Mouse (Mus musculus) hindbrain, embryonic 15.5 days (tissue): ENCODE data around the gene Ccdc12. TPM values are rescaled to one million over a fixed set of nuclear protein-coding genes. Genes with fewer than 3 reads are reported as not detected.

ENCODE experiments used
- ATAC-seq: fragments of 200-750 bp; cut with Nextera tagmentation; 2 replicates; pipeline ENCODE4 v1.8.0; 2017; ENCODE audit warnings: low read depth, moderate number of reproducible peaks, moderate TSS enrichment; ENCODE audit not compliant: low FRiP score
- H3K27ac ChIP-seq: fragments of 300-500 bp; sonication (generic); replicated peaks from 2 replicates; pipeline ENCODE4 v1.5.1; 2015; ENCODE audit warnings: mild to moderate bottlenecking, inconsistent platforms
- H3K27me3 ChIP-seq: fragments of 300-500 bp; sonication (generic); 2 replicates; pipeline ENCODE4 v1.6.1; 2015; ENCODE audit warnings: control low read depth, inconsistent platforms
- H3K36me3 ChIP-seq: fragments of 300-500 bp; sonication (generic); 2 replicates; pipeline ENCODE4 v1.6.1; 2015; ENCODE audit warnings: control low read depth, inconsistent platforms
- H3K4me1 ChIP-seq: fragments of 300-500 bp; sonication (generic); replicated peaks from 2 replicates; pipeline ENCODE4 v1.6.1; 2015; ENCODE audit warnings: control low read depth, inconsistent platforms
- H3K4me2 ChIP-seq: fragments of 300-500 bp; sonication (generic); 2 replicates; pipeline ENCODE4 v1.6.1; 2015; ENCODE audit warnings: moderate library complexity, mild to moderate bottlenecking, inconsistent platforms
- H3K4me3 ChIP-seq: fragments of 300-500 bp; sonication (generic); 2 replicates; pipeline ENCODE4 v1.5.1; 2015; ENCODE audit warnings: mild to moderate bottlenecking, inconsistent platforms
- H3K9ac ChIP-seq: fragments of 300-500 bp; sonication (generic); 2 replicates; pipeline ENCODE4 v1.6.1; 2015; ENCODE audit warnings: inconsistent platforms
- H3K9me3 ChIP-seq: fragments of 300-500 bp; sonication (generic); 2 replicates; pipeline ENCODE4 v1.6.1; 2016; ENCODE audit warnings: control low read depth, inconsistent platforms
- WGBS: fragments of 180-500 bp; shearing (Covaris S2); methylation state at CpG from one replicate; pipeline ENCODE4 v1.1.7; 2015; 5-methylcytosine and 5-hydroxymethylcytosine counted together
- polyA plus RNA-seq: library from polyadenylated mRNA; unstranded; fragments of >200 nt; fragmentation: Nextera tagmentation; extraction: Ambion mirVana; gene quantifications from 2 replicates; pipeline ENCODE4 v1.2.1, GENCODE M21; 2015

The Ccdc12 gene
- polyA plus RNA-seq, 1 experiment from 2014 or later = 103 TPM

GRCm38 (mm10) chr9:110651931-110652722 lies 4.2 kb upstream of the Ccdc12 start:
- Histone ChIP-seq H3K27ac (no peak overlapping the region), H3K36me3 (no peaks in the 10 kb centered on the region), H3K9me3 (no peaks in the 10 kb centered on the region), H3K9ac (no peak overlapping the region), H3K4me1 (peaks cover 51% of the 10 kb centered on the region), H3K4me2 (peak overlapping the region; percentile 87), H3K4me3 (0 out of 2 replicates have a peak overlapping the region, but pooled peaks have one; percentile 6), H3K27me3 (peaks cover 8% of the 10 kb centered on the region; the same call in 1 of the 2 replicates)
- 46% methylated on average over 13 of the region's 13 CpGs for WGBS
- no peak for ATAC-seq

- H3K9ac ChIP-seq = peak overlapping the region; percentile 68
- WGBS = 23% methylated on average over 14 of the region's 14 CpGs
- ATAC-seq = no peak
- H3K4me1 ChIP-seq = peaks cover 60% of the 10 kb centered on the region
- peak overlapping the region; percentile 53 for H3K4me3 ChIP-seq
- no peaks in the 10 kb centered on the region for H3K9me3 ChIP-seq
- H3K4me2 ChIP-seq = peak overlapping the region; percentile 87
- H3K27me3 ChIP-seq = peaks cover 8% of the 10 kb centered on the region; the same call in 1 of the 2 replicates
- H3K36me3 ChIP-seq = no peaks in the 10 kb centered on the region
- H3K27ac ChIP-seq = no peak overlapping the region
Measured at GRCm38 (mm10) chr9:110652963-110653654, 3.2 kb upstream of the Ccdc12 start.

- WGBS = under 1% methylated on average over 65 of the region's 75 CpGs
- Histone ChIP-seq H3K4me2 (peak within 1 kb of the TSS; percentile 87), H3K36me3 (no peaks in the 10 kb centered on the region), H3K27ac (no peak within 1 kb of the TSS), H3K27me3 (peaks cover 8% of the 10 kb centered on the region; the same call in 1 of the 2 replicates), H3K4me3 (peak within 1 kb of the TSS; percentile 53), H3K9me3 (no peaks in the 10 kb centered on the region), H3K4me1 (peaks cover 60% of the 10 kb centered on the region), H3K9ac (peak within 1 kb of the TSS; percentile 68)
- ATAC-seq = peak; percentile 62
Measured at GRCm38 (mm10) chr9:110653655-110654461, 2.4 kb upstream of the Ccdc12 start, which contains the start of gene Nbeal2. TSS of gene Nbeal2 (minus strand) at chr9:110654161.

GRCm38 (mm10) chr9:110654726-110655650 lies 1.3 kb upstream of the Ccdc12 start:
- no peak overlapping the region for H3K27ac ChIP-seq
- peak overlapping the region; percentile 53 for H3K4me3 ChIP-seq
- peaks cover 52% of the 10 kb centered on the region for H3K4me1 ChIP-seq
- ATAC-seq = no peak
- no peaks in the 10 kb centered on the region for H3K9me3 ChIP-seq
- no peak overlapping the region for H3K9ac ChIP-seq
- WGBS = 84% methylated on average over 19 of the region's 19 CpGs
- H3K4me2 ChIP-seq = peak overlapping the region; percentile 87
- H3K27me3 ChIP-seq = peaks cover 8% of the 10 kb centered on the region; the same call in 1 of the 2 replicates
- no peaks in the 10 kb centered on the region for H3K36me3 ChIP-seq

- Histone ChIP-seq H3K36me3 (no peaks in the 10 kb centered on the region), H3K4me1 (peaks cover 46% of the 10 kb centered on the region), H3K9me3 (no peaks in the 10 kb centered on the region), H3K27ac (peak overlapping the region; percentile 94), H3K9ac (peak overlapping the region; percentile 47), H3K4me2 (peak overlapping the region; percentile 68), H3K27me3 (peaks cover 8% of the 10 kb centered on the region; the same call in 1 of the 2 replicates), H3K4me3 (peak overlapping the region; percentile 66)
- ATAC-seq = no peak
- 88% methylated on average over 10 of the region's 10 CpGs for WGBS
Measured at GRCm38 (mm10) chr9:110655651-110656007, 674 bp upstream of the Ccdc12 start.

- peak overlapping the region; percentile 66 for H3K4me3 ChIP-seq
- peak overlapping the region; percentile 69 for H3K9ac ChIP-seq
- ATAC-seq = no peak
- no peaks in the 10 kb centered on the region for H3K9me3 ChIP-seq
- peak overlapping the region; percentile 94 for H3K27ac ChIP-seq
- H3K4me1 ChIP-seq = peaks cover 39% of the 10 kb centered on the region
- H3K27me3 ChIP-seq = peaks cover 5% of the 10 kb centered on the region; the same call in 1 of the 2 replicates
- WGBS = 75% methylated on average over 13 of the region's 13 CpGs
- peak overlapping the region; percentile 68 for H3K4me2 ChIP-seq
- no peaks in the 10 kb centered on the region for H3K36me3 ChIP-seq
Measured at GRCm38 (mm10) chr9:110657474-110658078, 1.3 kb downstream of the Ccdc12 start.

- Histone ChIP-seq H3K9ac (no peak overlapping the region), H3K9me3 (no peaks in the 10 kb centered on the region), H3K4me2 (no peak overlapping the region), H3K36me3 (no peaks in the 10 kb centered on the region), H3K27ac (no peak overlapping the region), H3K4me1 (peaks cover 21% of the 10 kb centered on the region), H3K4me3 (no peak overlapping the region), H3K27me3 (no peaks in the 10 kb centered on the region)
- WGBS = 92% methylated on average over 12 of the region's 12 CpGs
- ATAC-seq = no peak
Measured at GRCm38 (mm10) chr9:110659521-110659920, 3.2 kb downstream of the Ccdc12 start.

GRCm38 (mm10) chr9:110660208-110660607 lies 3.9 kb downstream of the Ccdc12 start:
- Histone ChIP-seq H3K27ac (no peak overlapping the region), H3K4me3 (no peak overlapping the region), H3K9me3 (no peaks in the 10 kb centered on the region), H3K27me3 (no peaks in the 10 kb centered on the region), H3K4me1 (peaks cover 21% of the 10 kb centered on the region), H3K4me2 (no peak overlapping the region), H3K36me3 (no peaks in the 10 kb centered on the region), H3K9ac (no peak overlapping the region)
- no peak for ATAC-seq
- 81% methylated on average over 2 of the region's 2 CpGs for WGBS

GRCm38 (mm10) chr9:110660856-110661612 lies 4.7 kb downstream of the Ccdc12 start:
- Histone ChIP-seq H3K36me3 (no peaks in the 10 kb centered on the region), H3K4me1 (peaks cover 15% of the 10 kb centered on the region), H3K4me2 (no peak overlapping the region), H3K27ac (no peak overlapping the region), H3K9me3 (no peaks in the 10 kb centered on the region), H3K27me3 (no peaks in the 10 kb centered on the region), H3K9ac (no peak overlapping the region), H3K4me3 (no peak overlapping the region)
- 87% methylated on average over 7 of the region's 7 CpGs for WGBS
- ATAC-seq = no peak

- Histone ChIP-seq H3K4me3 (no peak overlapping the region), H3K27me3 (no peaks in the 10 kb centered on the region), H3K4me2 (no peak overlapping the region), H3K4me1 (peaks cover 6% of the 10 kb centered on the region), H3K27ac (no peak overlapping the region), H3K9ac (no peak overlapping the region), H3K9me3 (no peaks in the 10 kb centered on the region), H3K36me3 (no peaks in the 10 kb centered on the region)
- 80% methylated on average over 1 of the region's 1 CpGs for WGBS
- no peak for ATAC-seq
Measured at GRCm38 (mm10) chr9:110662844-110663243, 6.5 kb downstream of the Ccdc12 start.
